Mouse (Mus musculus) T-helper 1 cell (primary cell): ENCODE data around the gene Sos1.

Experiments
- in situ Hi-C: fragments of 300-600 bp; cut with MboI, MseI; formaldehyde crosslinking; loops from one replicate; pipeline ENCODE4 v1.15.1; 2025; ENCODE audit warnings: high pct_unique_total_duplicates

Gene Sos1

DNA sequence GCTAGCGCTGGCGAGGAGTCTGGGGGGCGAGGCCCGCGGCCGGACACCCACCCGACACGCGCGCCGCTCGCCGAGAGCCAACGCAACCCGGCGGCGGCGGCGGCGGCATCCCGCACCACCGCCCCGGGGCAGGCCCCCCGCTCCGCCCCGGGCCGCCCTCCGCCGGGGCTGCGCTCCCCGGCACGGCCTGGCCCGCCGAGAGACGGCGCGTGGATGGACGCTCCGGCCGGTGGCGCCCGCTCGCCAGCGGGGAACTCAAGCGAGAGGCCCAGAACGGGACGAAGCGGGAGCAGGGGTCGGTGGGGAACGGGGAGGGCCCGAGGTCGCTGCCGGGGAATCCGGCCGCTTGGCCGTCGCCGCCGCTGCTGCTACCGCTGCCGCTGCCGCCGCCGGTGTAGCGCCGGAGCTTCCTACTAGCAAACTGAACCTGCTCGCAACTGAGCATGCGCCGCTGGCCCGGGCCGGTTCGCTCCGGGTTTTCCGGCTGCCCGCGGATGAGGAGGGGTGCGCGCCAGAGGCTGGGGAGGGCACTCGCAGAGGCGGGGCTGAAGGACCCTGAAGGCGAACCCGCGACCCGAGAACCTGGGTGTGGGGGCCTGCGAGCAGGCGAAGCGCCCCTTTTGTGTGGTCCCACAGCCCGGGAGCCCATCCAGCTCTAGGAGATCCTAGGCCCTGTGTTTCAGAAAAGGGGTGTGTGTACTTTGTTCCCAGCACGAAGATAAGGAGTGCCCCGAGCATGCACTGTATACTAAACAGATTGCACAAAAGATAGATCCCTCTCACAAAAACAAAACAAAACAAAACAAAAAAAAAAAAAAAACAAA, at the start of gene Sos1:
TSS of gene Sos1 (minus strand) at position 423 of the 824 bp plus-strand sequence.
- in situ Hi-C loops = loop anchor here (5.0 kb wide), 1 partner anchor 72 kb away; no protein-coding TSS in a partner anchor

DNA sequence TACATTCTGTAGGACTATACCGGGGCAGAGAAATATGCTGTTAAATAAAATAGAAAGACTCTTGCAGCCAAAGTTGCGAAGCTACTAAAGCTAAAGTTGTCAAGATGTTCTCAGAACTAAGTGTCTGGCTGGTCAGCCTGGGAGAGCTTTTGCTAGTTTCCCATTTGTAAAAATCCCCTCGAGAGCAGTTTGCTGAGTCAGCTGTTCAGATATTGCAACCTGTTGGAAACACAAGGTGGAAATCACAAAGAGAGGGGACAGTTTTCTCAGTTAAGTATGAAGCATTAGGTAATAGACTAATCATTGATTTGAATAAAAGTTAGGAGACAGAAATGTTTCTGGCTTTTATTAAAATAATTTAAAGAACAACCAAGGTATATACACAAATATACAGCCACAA, 43.0 kb upstream of the Sos1 start:
- in situ Hi-C loops = no loop called here

DNA sequence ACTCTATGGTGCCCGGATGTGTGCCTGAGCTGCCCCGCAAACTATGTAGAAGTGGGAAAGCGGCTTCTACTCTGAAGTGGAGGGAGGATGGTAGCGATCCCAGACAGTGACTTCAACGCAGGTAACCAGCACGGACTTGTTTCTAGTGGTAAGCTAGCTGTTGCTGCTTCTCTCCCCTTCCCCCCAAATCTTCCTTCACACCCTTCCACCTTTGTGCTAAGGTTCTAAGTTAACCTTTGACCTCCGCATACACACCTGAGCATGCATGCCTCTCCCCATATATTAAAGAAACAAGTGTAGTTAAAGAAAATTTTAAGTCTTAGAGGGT, 41.9 kb upstream of the Sos1 start:
- in situ Hi-C loops = no loop called here

DNA sequence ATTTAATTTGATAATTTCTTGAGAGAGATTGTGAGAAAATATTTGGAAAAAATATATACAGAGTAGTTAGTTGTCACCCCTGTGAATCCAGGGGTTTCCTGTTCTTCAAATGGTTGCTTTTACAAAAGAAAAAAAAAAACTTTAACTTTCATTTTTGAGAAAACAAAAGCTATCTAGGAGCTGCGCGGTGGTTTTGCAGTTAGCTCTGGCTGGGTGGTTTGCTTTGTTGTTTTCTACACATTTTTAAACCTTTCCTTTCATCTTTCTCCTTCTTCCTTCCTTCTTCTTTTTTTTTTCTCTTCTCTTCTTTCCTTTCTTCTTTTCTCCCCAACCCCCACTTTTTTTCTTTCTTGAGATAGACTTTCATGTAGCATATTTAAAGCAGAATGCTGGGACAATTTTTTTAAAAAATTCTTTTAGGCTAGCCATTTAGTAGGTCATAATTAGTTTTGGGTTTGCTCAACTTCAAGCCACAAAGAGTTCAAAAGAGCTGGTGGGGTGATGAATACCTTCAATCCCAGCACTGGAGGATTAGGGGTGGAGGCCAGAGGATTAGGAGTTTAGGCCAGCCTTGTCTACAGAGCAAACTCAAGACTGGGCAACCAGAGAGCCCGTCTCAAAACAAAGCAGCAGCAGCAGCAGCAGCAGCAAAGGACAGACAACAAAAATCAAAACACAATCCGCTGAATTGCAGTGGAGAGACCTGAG, 41.4 kb upstream of the Sos1 start:
- in situ Hi-C loops = no loop called here

DNA sequence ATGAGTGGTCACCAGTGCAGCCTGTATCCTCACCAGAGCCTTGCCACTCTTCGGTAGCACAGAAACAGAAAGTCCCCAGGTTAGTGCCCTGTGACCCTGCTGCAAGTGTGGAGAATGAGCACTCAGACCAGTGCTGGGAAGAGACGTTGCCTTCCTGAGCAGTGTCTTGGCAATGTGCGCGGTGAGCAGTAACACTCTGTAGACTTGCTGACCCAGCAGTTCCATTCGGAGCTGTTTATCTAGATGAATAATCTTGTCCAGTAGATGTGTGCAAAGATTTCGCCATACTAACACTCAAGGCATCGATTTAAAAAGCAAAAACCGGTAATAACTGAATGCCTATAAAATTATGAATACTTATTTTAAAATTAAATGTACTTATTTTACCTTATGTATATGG, 40.3 kb upstream of the Sos1 start:
- in situ Hi-C loops = no loop called here

DNA sequence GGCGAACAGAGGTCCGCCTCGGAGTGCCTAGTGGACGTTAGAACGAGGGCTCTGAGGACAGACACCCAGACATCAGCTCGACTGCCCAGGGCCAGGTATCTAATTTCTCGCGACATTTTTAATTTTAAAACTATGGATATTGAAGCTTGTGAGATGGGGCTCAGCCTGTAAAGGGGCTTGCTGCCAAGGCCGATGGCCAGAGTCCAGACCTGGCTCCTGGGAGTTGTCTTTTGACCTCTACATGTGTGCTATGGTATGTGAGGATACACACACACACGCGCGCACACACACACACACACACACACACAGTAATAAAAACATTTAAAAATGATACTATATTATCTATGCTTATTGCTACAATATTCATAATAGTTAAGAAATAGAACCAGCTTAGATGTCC, 38.6 kb upstream of the Sos1 start:
- in situ Hi-C loops = no loop called here

DNA sequence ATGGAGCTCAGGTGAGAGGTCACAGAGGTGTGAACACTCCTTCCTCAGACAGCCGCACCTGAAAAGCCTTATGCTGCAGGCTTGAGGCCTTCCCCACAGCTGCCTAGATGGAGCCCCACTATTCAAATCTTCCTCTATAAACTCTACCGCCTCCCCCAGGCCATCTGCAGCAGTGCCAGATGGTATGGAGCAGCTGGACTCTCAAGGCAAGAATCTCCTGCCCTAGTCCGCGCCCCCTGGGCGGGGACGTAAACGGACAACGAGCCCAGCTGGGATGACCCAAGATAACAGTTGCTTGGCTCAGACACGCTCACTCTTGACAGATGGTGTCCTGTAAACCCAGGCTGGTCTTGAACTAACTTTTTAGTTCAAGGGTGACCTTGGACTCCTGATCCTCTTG, 37.0 kb upstream of the Sos1 start:
- in situ Hi-C loops = no loop called here

DNA sequence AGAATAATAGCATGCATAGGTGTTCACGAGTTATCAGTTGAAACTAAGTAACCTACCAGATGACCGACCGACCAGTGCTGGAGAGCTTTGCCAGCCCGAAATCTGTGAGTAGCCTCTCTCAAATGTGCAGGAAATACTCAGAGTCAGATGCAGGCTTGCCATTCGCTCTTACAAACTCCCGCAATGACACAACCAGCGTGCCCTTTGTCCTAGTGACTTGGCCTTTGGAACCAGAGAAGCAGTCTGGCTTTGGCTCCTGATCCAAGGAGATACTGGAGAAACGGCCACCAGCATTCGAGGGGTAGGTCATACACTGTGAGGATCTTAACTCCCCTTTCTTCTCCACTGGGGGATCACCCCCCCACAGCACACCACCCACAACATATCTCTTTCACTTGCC, 35.7 kb upstream of the Sos1 start:
- in situ Hi-C loops = no loop called here

DNA sequence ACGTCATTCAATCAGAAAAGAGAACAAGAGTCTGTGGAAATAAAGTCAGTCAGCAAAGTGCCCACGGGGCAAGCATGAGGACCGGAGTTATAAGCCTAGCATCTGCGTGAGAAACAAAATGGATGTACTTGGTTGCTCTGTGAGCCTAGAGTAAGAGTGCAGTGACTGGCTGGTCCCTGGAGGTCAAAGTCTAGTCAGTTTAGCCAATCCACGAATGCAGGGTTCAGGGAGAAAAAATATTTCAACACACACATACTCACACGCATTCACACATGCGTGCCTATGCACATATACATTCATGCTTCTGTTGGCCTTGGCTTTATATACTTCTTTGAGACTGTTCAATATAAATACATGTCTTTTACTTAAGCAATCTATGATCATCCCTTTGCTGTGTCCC, 35.3 kb upstream of the Sos1 start:
- in situ Hi-C loops = no loop called here

DNA sequence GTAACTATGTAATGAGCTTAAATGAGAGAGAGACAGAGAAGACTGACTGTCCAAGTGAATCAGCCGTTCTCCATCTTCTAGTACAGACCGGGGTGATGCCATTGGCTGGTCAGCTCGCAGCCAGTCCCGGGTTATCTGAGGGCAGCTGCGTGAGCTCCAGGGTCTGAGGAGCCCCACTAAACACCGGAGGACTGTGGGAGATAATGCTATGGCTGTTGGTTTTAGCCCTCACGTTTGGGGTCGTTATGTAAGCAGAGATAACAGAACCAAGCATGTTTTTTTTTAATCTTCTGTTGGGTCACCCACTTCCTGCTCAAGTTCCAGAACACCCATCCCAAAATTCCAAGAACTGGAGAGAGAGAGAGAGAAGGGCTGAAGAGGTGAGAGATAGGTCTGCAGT, 33.5 kb upstream of the Sos1 start:
- in situ Hi-C loops = no loop called here

DNA sequence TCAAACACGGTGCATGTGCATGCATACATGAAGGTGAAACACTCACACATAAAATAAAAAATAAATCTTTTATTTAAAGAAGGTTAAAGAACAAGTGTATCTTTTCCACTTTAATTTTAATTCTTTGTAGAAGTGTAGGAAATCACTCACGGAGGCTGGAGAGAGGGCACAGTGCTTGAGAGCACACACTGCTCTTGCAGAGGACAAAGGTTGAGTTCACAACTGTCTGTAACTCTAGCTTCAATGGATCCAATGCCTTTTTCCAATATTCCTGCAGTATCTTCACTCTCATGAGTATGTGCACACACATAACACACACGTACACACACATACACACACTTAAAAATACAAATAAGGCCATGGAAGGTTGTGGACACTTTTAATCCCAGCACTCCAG, 30.2 kb upstream of the Sos1 start:
- in situ Hi-C loops = no loop called here

DNA sequence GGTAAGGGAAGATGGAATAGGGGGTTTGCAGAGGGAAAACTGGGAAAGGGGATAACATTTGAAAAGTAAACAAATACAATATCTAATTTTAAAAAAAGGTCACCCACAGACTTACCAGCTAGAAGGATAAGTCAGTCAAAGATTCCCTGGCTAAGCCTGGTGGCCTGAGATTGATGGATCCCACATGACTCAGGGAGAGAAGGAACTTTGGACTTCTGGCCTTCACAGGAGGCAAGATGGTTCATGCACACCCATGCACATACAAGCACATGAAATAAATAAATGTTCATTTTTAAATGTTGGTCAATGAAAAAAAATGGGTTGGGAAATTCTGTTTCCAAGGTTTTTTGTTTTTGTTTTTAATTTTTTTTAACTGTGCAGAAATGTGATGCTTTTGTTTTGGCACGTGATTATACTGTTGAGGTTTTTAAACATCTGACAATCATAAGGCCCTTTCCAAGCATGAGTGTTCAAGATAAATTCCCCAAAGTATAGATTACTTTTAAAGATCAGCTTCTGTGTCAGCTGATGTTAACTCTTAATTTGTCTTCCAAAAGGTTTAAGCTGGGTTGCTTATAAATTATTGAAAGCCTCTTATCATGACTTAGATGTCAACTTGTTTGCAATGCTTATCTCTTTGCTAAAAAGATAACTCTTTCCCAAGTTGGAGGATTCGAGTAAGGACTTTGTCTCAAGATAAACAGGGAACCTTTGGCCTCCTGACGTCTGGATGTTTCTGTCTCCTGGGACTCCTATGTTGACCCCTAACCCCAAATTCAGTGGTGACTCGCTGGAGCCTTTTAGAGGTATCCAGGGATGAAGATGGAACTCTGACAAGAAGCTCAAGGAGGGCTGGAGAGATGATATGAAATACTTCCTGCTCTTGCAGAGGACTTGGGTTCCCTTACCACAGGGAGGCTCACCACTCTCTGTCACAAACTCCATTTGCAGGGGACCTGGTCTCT, 29.5 kb upstream of the Sos1 start:
- in situ Hi-C loops = no loop called here

DNA sequence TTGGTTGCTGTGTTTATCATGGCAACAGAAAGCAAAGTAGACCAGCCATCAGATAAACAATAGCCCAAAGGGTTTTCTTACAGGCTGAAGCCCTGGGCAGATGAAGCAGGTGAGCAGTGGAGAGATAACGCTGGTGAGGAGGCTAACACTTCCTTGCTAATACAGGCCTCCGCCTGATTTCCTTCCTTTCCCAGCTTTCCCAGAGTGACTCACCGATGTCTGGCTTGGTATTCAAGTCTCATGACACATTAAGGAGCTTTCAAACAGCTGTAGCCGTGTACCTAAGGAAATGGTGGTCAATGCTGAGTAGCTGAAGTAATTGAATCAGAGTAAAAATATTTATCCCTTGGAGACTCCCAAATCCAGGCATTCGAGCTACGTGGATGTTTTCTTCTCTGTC, 25.5 kb upstream of the Sos1 start:
- in situ Hi-C loops = no loop called here

DNA sequence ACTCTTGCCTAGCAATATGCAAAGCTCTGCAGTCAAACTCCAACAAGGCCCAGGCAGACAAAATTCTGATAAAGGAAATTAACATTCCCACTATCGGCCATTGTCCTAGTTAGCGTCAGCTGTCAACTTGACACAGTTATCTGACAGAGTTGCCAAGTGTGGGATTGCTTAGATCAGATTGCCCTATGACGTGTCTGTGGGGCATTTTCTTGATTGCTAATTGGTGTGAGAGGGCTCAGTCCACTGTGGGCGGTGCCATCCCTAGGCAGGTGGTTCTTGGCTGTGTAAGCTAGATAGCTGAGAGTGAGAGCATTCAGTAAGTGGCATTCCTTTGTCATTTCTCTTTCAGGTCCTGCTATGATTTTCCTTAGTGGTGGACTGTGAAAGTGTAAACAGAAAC, 25.1 kb upstream of the Sos1 start:
- in situ Hi-C loops = no loop called here

DNA sequence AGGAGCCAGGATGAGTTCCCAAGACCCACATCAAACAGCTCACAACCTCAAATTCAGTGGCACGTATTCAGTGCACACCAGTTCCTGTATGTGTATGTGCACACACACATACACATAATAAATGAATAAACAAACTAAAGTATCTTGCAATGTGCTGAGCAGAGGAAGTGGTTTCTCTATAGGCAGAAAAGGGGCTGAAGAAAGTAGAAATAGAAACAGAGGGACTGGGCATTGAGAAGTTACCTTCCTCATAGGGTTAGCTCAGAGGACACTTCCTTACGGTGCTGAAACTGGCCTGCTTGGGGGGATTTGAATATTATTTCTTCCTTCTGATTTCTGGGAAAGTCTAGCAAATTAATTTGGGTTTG, 21.5 kb upstream of the Sos1 start:
- in situ Hi-C loops = no loop called here

DNA sequence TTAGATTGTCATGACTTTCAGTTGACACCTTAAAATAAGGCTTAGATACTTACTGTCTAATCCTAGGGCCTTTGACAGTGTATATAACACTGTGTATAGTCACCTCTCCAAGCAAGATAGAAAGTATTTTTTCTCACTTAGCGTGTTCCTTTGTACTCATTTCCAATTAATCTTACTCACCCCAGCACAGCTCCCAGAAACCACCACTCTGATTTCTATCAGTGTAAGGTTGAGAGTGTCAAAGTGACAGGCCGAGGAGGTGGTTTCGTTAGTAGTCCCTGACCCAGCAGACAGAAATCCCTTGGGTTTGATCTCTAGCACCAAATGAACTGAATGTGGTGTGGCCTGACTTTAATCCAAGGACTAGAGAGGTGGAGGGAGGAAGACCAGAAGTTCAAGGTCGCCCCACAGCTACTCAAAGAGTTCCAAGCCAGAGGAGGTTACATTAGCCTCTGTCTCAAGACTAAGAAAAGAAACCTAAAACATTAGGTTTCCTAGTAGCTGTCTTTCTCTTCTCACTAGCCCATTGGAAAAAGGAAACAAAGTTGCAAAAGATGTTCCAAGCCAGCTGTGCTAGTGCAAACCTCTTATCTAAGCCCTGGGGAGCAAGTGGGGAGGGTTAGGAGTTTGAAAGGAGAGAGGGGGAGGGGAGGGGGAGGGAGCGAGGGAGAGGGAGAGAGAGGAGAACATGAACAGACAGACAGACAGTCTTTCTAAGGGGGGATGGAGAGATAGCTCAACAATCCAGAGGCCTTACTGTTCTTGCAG, 21.0 kb upstream of the Sos1 start:
- in situ Hi-C loops = no loop called here

DNA sequence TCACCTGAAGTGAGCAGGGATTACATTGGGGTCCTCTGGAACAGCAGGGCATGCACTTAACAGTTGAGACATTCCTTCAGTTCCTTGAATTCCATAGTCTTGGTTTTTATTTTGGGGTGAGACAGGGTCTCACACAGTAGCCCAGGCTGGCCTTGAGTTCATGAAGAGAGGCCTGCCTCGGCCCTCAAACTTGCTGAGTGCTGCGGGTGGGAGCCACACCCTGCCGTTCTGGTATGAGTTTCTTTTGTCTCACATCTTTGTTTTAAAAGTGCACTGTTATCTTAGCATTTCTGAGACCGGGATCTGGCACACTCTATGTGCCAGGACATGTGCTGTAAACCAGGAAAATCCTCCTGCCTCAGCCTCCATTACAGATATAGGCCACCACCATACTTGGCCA, 19.8 kb upstream of the Sos1 start:
- in situ Hi-C loops = no loop called here

DNA sequence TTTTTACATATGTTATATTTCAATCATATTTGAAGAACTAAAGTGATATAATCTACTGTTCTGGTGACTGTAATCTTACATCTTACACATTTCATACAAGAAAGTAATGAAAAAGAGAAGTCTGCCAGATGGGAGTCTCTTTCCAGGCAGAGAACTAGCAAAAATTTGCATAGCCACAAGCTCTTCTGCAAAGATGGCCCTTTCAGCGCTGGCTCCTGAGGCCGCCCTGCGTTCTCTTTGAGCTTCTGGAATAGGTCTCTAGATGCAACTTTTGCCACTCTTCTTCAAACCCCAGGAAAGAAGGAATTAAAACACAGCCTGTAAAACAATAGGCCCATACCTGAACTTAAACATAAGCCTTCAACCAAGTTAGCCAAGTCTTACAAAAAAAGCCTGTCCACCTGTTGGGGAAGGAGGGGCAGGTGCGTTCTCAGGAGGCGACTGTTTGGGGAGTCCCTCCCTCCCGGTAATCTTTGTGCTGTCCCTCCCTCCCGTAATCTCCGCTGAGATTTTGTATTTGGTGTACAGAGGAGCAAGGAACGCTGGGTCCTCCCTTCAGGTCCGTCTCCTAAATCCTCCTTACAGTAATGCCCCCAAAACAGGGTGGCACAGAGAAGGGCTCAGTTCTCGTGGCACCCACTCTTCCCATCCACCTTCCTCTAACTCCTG, 18.5 kb upstream of the Sos1 start:
- in situ Hi-C loops = no loop called here

DNA sequence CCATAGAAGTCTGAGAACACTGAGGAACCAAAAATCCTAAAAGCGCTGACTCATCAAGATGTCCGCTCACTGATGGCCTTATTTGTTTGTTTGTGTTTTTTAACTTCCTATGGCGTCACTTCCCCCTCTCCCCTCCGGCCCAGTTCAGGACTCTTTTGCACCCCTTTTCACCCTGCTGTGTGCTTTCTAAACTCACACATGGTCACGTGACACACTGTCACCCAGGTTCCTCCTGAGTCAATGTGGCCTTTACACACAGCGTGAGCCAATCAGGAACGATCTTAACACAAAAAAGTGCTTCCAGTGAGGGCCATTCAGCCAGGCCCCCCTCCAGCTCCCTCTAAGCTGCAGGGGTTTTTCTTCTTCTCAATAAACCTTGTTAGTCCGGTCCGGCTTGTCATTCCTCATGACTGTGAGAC, 16.9 kb upstream of the Sos1 start:
- in situ Hi-C loops = no loop called here

DNA sequence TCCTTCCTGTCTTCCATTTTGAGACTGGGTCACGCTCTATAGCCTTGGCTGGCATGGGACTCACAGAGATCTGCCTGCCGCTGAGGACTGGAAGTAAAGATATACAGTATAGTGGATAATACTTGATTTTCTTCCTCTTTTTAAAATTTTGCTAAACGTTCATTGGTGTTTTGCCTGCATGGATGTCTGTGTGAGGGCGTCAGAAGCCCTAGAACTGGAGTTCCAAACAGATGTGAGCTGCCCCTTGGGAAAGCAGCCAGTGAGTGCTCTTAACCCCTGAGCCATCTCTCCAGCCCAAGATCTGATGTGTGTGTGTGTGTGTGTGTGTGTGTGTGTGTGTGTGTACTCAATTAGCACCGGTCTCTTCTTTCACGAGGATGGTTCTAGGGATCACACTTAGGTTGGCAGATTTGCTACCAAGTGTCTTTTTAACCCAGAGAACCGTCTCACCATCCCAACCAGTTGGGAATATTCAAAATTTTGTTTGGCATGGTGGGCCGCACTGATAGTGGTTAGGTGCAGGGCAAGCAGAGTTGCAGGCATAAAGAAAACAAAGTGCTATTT, 16.4 kb upstream of the Sos1 start:
- in situ Hi-C loops = no loop called here

DNA sequence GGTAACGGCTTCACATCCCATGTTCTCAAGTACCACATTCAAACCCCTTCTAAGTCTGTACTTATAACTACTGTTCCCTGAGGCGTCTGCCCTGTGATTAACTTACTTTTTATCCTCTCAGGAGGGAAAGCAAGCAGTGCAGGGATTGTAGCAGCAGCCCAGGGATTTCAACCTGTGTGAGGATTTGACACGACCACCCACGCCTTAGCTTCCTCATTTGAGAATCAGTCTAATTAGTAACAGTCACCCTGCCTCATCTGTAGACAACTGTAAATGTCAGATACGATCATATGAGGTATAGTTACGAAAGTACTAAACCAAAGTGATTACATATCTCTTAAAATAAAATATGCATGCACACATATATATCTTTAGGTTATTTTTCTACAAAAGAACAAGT, 15.9 kb upstream of the Sos1 start:
- in situ Hi-C loops = no loop called here
